Mouse (Mus musculus): ENCODE results near the gene Crabp1. TPM values are rescaled to one million over a fixed set of nuclear protein-coding genes. Genes with fewer than 3 reads are reported as not detected.

Gene Crabp1
- polyA plus RNA-seq, 1 experiment from 2014 or later, result 53.8 TPM

Other genes starting within 250 kb of the Crabp1 start
- gene Sh2d7, start 225.8 kb upstream of the Crabp1 start, polyA plus RNA-seq (2015; fragmentation: Nextera tagmentation; extraction: Ambion mirVana), result not detected in 2 replicates
- gene Cib2, start 204.5 kb upstream of the Crabp1 start, polyA plus RNA-seq (2015; fragmentation: Nextera tagmentation; extraction: Ambion mirVana), result 15.8 and 15.9 TPM in 2 replicates
- gene Idh3a, start 178.4 kb upstream of the Crabp1 start, polyA plus RNA-seq (2015; fragmentation: Nextera tagmentation; extraction: Ambion mirVana), result 167 and 174 TPM in 2 replicates
- 3.3 and 4.4 TPM in 2 replicates for gene Acsbg1, start 102.9 kb upstream of the Crabp1 start, polyA plus RNA-seq (2015; fragmentation: Nextera tagmentation; extraction: Ambion mirVana)
- gene Dnaja4, start 65.9 kb upstream of the Crabp1 start, polyA plus RNA-seq (2015; fragmentation: Nextera tagmentation; extraction: Ambion mirVana), result 3.1 and 3.7 TPM in 2 replicates
- gene Wdr61, start 30.2 kb upstream of the Crabp1 start, polyA plus RNA-seq (2015; fragmentation: Nextera tagmentation; extraction: Ambion mirVana), result 149 and 153 TPM in 2 replicates
- gene Ireb2, start 99.0 kb downstream of the Crabp1 start, polyA plus RNA-seq (2015; fragmentation: Nextera tagmentation; extraction: Ambion mirVana), result 35.4 and 37.9 TPM in 2 replicates
- gene Hykk, start 152.5 kb downstream of the Crabp1 start, polyA plus RNA-seq (2015; fragmentation: Nextera tagmentation; extraction: Ambion mirVana), result 12.9 and 14.0 TPM in 2 replicates
- gene Psma4, start 186.0 kb downstream of the Crabp1 start, polyA plus RNA-seq (2015; fragmentation: Nextera tagmentation; extraction: Ambion mirVana), result 319 and 335 TPM in 2 replicates
- 0.96 and 1.6 TPM in 2 replicates for gene AY074887, start 186.2 kb downstream of the Crabp1 start, polyA plus RNA-seq (2015; fragmentation: Nextera tagmentation; extraction: Ambion mirVana)
- 0.40 and 0.91 TPM in 2 replicates for gene Chrna5, start 216.1 kb downstream of the Crabp1 start, polyA plus RNA-seq (2015; fragmentation: Nextera tagmentation; extraction: Ambion mirVana)

Data from kidney, embryonic 16.5 days (tissue).